Mouse (Mus musculus): ENCODE data around the gene Adgrd1. TPM values are rescaled to one million over a fixed set of nuclear protein-coding genes. Genes with fewer than 3 reads are reported as not detected.
A peak's percentile ranks its signal among the peaks of the same experiment; 100 is the strongest.

The Adgrd1 gene
- 0.07 and 0.15 TPM in 2 replicates for polyA plus RNA-seq (2014; fragmentation: Nextera tagmentation; extraction: Ambion mirVana)

- Histone ChIP-seq H3K9me3 (ENCODE audit: control insufficient read depth, low read length) (no peaks in the 10 kb centered on the region), H3K4me1 (ENCODE audit: control insufficient read depth, insufficient read depth, low read length) (no peaks in the 10 kb centered on the region), H3K9ac (ENCODE audit: low read length) (no peak within 1 kb of the TSS), H3K36me3 (ENCODE audit: control insufficient read depth, insufficient read depth, low read length) (no peaks in the 10 kb centered on the region), H3K4me3 (ENCODE audit: low read depth, low read length) (no peak within 1 kb of the TSS), H3K27me3 (ENCODE audit: control insufficient read depth, insufficient read depth, low read length) (no peaks in the 10 kb centered on the region), H3K4me2 (no peak within 1 kb of the TSS), H3K27ac (ENCODE audit: low read depth, low read length) (no peak within 1 kb of the TSS)
- DNase-seq (ENCODE audit: low spot score, missing footprints) (no peak), ATAC-seq (ENCODE audit: low FRiP score) (no peak)
- 58% methylated on average over 6 of the region's 6 CpGs for WGBS
These were observed at the start of gene Adgrd1 for GRCm38 (mm10) chr5:129096511-129096910. Adgrd1 (plus strand) TSS chr5:129096750.

GRCm38 (mm10) chr5:129049372-129049771 is 47.2 kb upstream of the Adgrd1 start:
- Histone ChIP-seq H3K36me3 (ENCODE audit: control insufficient read depth, insufficient read depth, low read length) (no peaks in the 10 kb centered on the region), H3K4me1 (ENCODE audit: control insufficient read depth, insufficient read depth, low read length) (peaks cover 29% of the 10 kb centered on the region), H3K4me2 (no peak overlapping the region), H3K27me3 (ENCODE audit: control insufficient read depth, insufficient read depth, low read length) (no peaks in the 10 kb centered on the region), H3K9ac (ENCODE audit: low read length) (no peak overlapping the region), H3K9me3 (ENCODE audit: control insufficient read depth, low read length) (no peaks in the 10 kb centered on the region), H3K4me3 (ENCODE audit: low read depth, low read length) (no peak overlapping the region), H3K27ac (ENCODE audit: low read depth, low read length) (no peak overlapping the region)
- ATAC-seq (ENCODE audit: low FRiP score) (no peak), DNase-seq (ENCODE audit: low spot score, missing footprints) (no peak)
- WGBS = 63% methylated on average over 9 of the region's 9 CpGs

GRCm38 (mm10) chr5:129051910-129052309 is 44.6 kb upstream of the Adgrd1 start:
- H3K36me3 ChIP-seq (ENCODE audit: control insufficient read depth, insufficient read depth, low read length) = no peaks in the 10 kb centered on the region
- H3K9ac ChIP-seq (ENCODE audit: low read length) = no peak overlapping the region
- peaks cover 15% of the 10 kb centered on the region for H3K4me1 ChIP-seq (ENCODE audit: control insufficient read depth, insufficient read depth, low read length)
- no peak overlapping the region for H3K4me3 ChIP-seq (ENCODE audit: low read depth, low read length)
- ATAC-seq (ENCODE audit: low FRiP score) (no peak), DNase-seq (ENCODE audit: low spot score, missing footprints) (no peak)
- H3K9me3 ChIP-seq (ENCODE audit: control insufficient read depth, low read length) = no peaks in the 10 kb centered on the region
- no peak overlapping the region for H3K4me2 ChIP-seq
- WGBS = 84% methylated on average over 3 of the region's 3 CpGs
- no peaks in the 10 kb centered on the region for H3K27me3 ChIP-seq (ENCODE audit: control insufficient read depth, insufficient read depth, low read length)
- H3K27ac ChIP-seq (ENCODE audit: low read depth, low read length) = no peak overlapping the region

- H3K4me2 ChIP-seq = peak overlapping the region; percentile 31; the same call in 1 of the 2 replicates
- no peaks in the 10 kb centered on the region for H3K9me3 ChIP-seq (ENCODE audit: control insufficient read depth, low read length)
- 21% methylated on average over 20 of the region's 20 CpGs for WGBS
These were observed 43.8 kb upstream of the Adgrd1 start for GRCm38 (mm10) chr5:129052636-129053355.

GRCm38 (mm10) chr5:129054675-129055284 is 41.8 kb upstream of the Adgrd1 start:
- Histone ChIP-seq H3K36me3 (ENCODE audit: control insufficient read depth, insufficient read depth, low read length) (no peaks in the 10 kb centered on the region), H3K4me2 (no peak overlapping the region), H3K4me1 (ENCODE audit: control insufficient read depth, insufficient read depth, low read length) (peaks cover 8% of the 10 kb centered on the region; the same call in 1 of the 2 replicates), H3K27ac (ENCODE audit: low read depth, low read length) (no peak overlapping the region), H3K4me3 (ENCODE audit: low read depth, low read length) (no peak overlapping the region), H3K9ac (ENCODE audit: low read length) (no peak overlapping the region), H3K27me3 (ENCODE audit: control insufficient read depth, insufficient read depth, low read length) (no peaks in the 10 kb centered on the region), H3K9me3 (ENCODE audit: control insufficient read depth, low read length) (no peaks in the 10 kb centered on the region)
- ATAC-seq (ENCODE audit: low FRiP score) = no peak
- 84% methylated on average over 9 of the region's 9 CpGs for WGBS
- DNase-seq (ENCODE audit: low spot score, missing footprints) = no peak

More at GRCm38 (mm10) chr5:129052636-129053355, 43.8 kb upstream of the Adgrd1 start:
- Histone ChIP-seq H3K4me3 (ENCODE audit: low read depth, low read length) (no peak overlapping the region), H3K9ac (ENCODE audit: low read length) (peak overlapping the region; percentile 57), H3K27me3 (ENCODE audit: control insufficient read depth, insufficient read depth, low read length) (no peaks in the 10 kb centered on the region), H3K4me1 (ENCODE audit: control insufficient read depth, insufficient read depth, low read length) (peaks cover 15% of the 10 kb centered on the region), H3K36me3 (ENCODE audit: control insufficient read depth, insufficient read depth, low read length) (no peaks in the 10 kb centered on the region), H3K27ac (ENCODE audit: low read depth, low read length) (peak overlapping the region; percentile 75)
- DNase-seq (ENCODE audit: low spot score, missing footprints) = peak; percentile 94
- ATAC-seq (ENCODE audit: low FRiP score) = peak; percentile 89

GRCm38 (mm10) chr5:129059116-129059515 is 37.4 kb upstream of the Adgrd1 start:
- H3K4me1 ChIP-seq (ENCODE audit: control insufficient read depth, insufficient read depth, low read length) = peaks cover 6% of the 10 kb centered on the region; the same call in 1 of the 2 replicates
- ATAC-seq (ENCODE audit: low FRiP score) (no peak), DNase-seq (ENCODE audit: low spot score, missing footprints) (peak; percentile 49)
- H3K9ac ChIP-seq (ENCODE audit: low read length) = no peak overlapping the region
- H3K36me3 ChIP-seq (ENCODE audit: control insufficient read depth, insufficient read depth, low read length) = no peaks in the 10 kb centered on the region
- H3K27ac ChIP-seq (ENCODE audit: low read depth, low read length) = no peak overlapping the region
- WGBS = 91% methylated on average over 3 of the region's 3 CpGs
- no peaks in the 10 kb centered on the region for H3K27me3 ChIP-seq (ENCODE audit: control insufficient read depth, insufficient read depth, low read length)
- H3K9me3 ChIP-seq (ENCODE audit: control insufficient read depth, low read length) = no peaks in the 10 kb centered on the region
- no peak overlapping the region for H3K4me2 ChIP-seq
- H3K4me3 ChIP-seq (ENCODE audit: low read depth, low read length) = no peak overlapping the region

- Histone ChIP-seq H3K9ac (ENCODE audit: low read length) (no peak overlapping the region), H3K4me2 (no peak overlapping the region), H3K36me3 (ENCODE audit: control insufficient read depth, insufficient read depth, low read length) (no peaks in the 10 kb centered on the region), H3K27me3 (ENCODE audit: control insufficient read depth, insufficient read depth, low read length) (no peaks in the 10 kb centered on the region), H3K27ac (ENCODE audit: low read depth, low read length) (no peak overlapping the region), H3K4me3 (ENCODE audit: low read depth, low read length) (no peak overlapping the region), H3K9me3 (ENCODE audit: control insufficient read depth, low read length) (no peaks in the 10 kb centered on the region), H3K4me1 (ENCODE audit: control insufficient read depth, insufficient read depth, low read length) (peaks cover 6% of the 10 kb centered on the region; the same call in 1 of the 2 replicates)
- DNase-seq (ENCODE audit: low spot score, missing footprints) = peak; percentile 94
- ATAC-seq (ENCODE audit: low FRiP score) = 0 out of 2 replicates have a peak, but pooled peaks have one; percentile 35
- 24% methylated on average over 13 of the region's 13 CpGs for WGBS
These were observed 35.0 kb upstream of the Adgrd1 start for GRCm38 (mm10) chr5:129061579-129061978.

- 14% methylated on average over 21 of the region's 21 CpGs for WGBS
- Histone ChIP-seq H3K4me3 (ENCODE audit: low read depth, low read length) (no peak overlapping the region), H3K9ac (ENCODE audit: low read length) (peak overlapping the region; percentile 24; the same call in 1 of the 2 replicates), H3K4me1 (ENCODE audit: control insufficient read depth, insufficient read depth, low read length) (peaks cover 6% of the 10 kb centered on the region; the same call in 1 of the 2 replicates), H3K9me3 (ENCODE audit: control insufficient read depth, low read length) (no peaks in the 10 kb centered on the region), H3K4me2 (peak overlapping the region; percentile 41), H3K27ac (ENCODE audit: low read depth, low read length) (no peak overlapping the region; the same call in 1 of the 2 replicates), H3K27me3 (ENCODE audit: control insufficient read depth, insufficient read depth, low read length) (no peaks in the 10 kb centered on the region), H3K36me3 (ENCODE audit: control insufficient read depth, insufficient read depth, low read length) (no peaks in the 10 kb centered on the region)
- ATAC-seq (ENCODE audit: low FRiP score) (peak; percentile 57), DNase-seq (ENCODE audit: low spot score, missing footprints) (peak; percentile 97)
These were observed 33.3 kb upstream of the Adgrd1 start for GRCm38 (mm10) chr5:129063037-129063791.
